Mouse (Mus musculus): Measurements from ENCODE around the gene Polr2e. TPM values are rescaled to one million over a fixed set of nuclear protein-coding genes. Genes with fewer than 3 reads are reported as not detected.

Gene Polr2e
- polyA plus RNA-seq, 1 experiment from 2014 or later, result 146 TPM

DNA sequence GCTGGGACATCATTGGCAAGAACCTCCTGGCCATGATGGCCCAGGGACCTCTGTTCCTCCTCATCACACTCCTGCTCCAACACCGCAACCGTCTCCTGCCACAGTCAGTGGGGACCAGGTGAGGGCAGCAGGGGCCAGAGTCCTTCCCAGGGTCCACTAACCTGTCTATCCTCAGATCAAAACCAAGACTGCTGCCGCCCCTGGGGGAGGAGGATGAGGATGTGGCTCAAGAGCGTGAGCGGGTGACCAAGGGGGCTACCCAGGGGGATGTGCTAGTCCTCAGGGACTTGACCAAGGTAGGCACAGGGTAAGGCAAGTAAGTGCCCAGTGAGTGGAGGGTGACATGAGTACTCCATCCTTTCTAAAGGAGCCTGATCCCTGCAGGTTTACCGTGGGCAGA, 27.9 kb downstream of the Polr2e start:
- no peak for ATAC-seq
- POLR2A ChIA-PET, result interaction anchor here (0.6 kb wide), 1 partner anchor 20 kb away, joined by 3 read pairs; no protein-coding TSS in a partner anchor
- CTCF ChIA-PET, result no interaction called here
- no peak for TF ChIP-seq CTCF (IDR thresholded peaks at IDR 0.05)
- in situ Hi-C loops (cut with MboI; ENCODE audit: low pct_unique_long_range_greater_than_20kb), result no loop called here
- no peaks in the 10 kb centered on the region for H3K27me3 ChIP-seq
- DNase-seq (ENCODE audit: low read depth, low spot score), result no peak

DNA sequence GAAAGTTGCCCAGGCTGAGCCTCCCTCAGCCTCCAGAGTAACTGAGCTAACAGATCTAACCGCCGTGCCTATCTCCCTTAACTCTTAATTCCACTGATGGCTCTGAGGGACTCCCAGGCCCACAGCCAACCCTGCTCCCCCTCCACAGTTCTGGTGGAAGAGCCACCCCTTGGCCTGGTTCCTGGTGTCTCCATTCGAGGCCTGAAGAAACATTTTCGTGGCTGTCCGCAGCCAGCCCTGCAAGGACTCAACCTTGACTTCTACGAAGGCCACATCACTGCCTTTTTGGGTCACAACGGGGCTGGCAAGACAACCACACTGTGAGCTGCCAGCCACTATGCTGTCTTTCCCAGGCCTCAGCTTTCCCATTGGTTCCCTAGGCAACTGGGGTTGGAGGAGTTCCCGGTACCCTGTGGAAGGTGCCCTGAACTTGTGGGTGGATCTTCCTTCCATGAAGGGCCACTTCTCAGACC, 35.3 kb downstream of the Polr2e start:
- in situ Hi-C loops (cut with MboI; ENCODE audit: low pct_unique_long_range_greater_than_20kb), result no loop called here
- no peak for ATAC-seq
- TF ChIP-seq CTCF (IDR thresholded peaks at IDR 0.05), result no peak
- ChIA-PET CTCF (no interaction called here), POLR2A (interaction anchor here (1.1 kb wide), 1 partner anchor 22 kb away, joined by 3 read pairs; no protein-coding TSS in a partner anchor)
- DNase-seq (ENCODE audit: low read depth, low spot score), result no peak
- H3K27me3 ChIP-seq, result no peaks in the 10 kb centered on the region

DNA sequence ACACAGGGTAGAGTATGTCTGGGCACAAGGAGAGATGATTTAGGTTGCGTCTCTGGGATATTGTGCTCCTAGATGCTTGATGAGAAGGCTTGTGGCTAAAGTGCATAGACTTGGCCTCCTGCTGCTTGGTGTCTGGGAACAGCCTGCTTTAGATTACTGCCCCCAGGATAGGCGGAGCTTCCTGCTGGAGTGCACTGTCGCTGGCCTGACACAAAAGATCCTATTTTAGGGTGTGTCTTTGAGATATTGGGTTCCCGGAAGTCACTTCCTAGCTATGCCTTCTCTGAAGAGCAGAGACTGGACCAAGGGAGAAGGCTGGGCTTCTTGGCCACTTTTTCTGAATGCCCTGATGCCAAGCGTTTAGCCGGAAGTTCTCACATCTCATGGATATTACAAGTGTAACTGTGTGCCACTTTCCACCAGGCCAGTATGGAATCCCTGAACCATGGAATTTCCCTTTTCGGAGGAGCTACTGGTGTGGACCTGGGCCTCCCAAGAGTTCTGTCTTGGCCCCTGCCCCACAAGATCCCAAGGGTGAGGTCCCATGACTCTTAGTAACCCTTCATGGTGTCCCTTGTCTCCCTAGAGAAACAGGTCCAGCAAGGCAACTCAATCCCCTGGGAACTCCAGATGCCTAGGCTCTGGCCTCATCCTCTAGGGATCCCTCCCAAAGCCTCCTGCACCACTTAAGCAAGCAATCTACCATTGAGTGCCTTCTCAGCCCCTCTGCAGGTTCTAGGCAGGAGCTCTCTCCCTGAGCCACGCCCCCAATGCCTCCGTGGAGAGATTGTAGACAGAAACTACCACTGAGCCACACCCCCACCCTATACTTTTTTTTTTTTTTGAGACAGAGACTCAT, 36.0 kb downstream of the Polr2e start:
- no peak for TF ChIP-seq CTCF (IDR thresholded peaks at IDR 0.05)
- in situ Hi-C loops (cut with MboI; ENCODE audit: low pct_unique_long_range_greater_than_20kb), result no loop called here
- ChIA-PET POLR2A (interaction anchor here (1.1 kb wide), 1 partner anchor 23 kb away, joined by 3 read pairs; no protein-coding TSS in a partner anchor), CTCF (no interaction called here)
- DNase-seq (ENCODE audit: low read depth, low spot score), result no peak
- ATAC-seq, result no peak
- no peaks in the 10 kb centered on the region for H3K27me3 ChIP-seq

DNA sequence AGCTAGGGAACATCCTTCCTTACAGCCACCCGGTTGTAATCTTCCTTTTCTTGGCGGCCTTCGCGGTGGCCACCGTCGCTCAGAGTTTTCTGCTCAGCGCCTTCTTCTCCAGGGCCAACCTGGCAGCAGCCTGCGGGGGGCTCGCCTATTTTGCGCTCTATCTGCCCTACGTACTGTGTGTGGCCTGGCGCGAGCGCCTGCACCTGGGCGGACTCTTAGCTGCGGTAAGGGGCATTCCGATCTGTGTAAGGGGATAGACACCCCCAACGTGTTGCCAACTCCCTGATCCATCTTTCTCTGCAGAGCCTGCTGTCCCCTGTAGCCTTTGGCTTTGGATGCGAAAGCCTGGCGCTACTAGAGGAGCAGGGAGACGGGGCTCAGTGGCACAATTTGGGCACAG, 36.8 kb downstream of the Polr2e start:
- TF ChIP-seq CTCF (IDR thresholded peaks at IDR 0.05), result no peak
- H3K27me3 ChIP-seq, result no peaks in the 10 kb centered on the region
- CTCF ChIA-PET, result no interaction called here
- in situ Hi-C loops (cut with MboI; ENCODE audit: low pct_unique_long_range_greater_than_20kb), result no loop called here
- ATAC-seq (no peak), DNase-seq (ENCODE audit: low read depth, low spot score) (no peak)
- POLR2A ChIA-PET, result no interaction called here

DNA sequence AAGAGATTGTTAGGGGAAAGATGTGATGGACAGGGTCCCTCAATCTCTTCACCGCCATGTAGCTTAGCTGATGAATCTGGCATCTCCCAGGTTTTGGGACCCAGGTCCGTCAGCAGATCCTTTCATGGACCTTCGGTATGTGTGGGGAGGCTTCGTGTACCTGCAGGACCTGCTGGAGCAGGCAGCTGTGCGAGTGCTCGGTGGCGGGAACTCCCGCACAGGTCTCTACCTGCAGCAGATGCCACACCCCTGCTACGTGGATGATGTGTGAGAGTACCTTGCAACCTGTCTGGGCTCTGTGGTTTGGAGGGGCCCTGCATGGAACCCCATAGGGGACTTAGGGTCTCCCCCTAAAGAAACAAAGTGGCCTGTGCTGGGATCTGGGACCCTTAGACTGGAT, 37.6 kb downstream of the Polr2e start:
- in situ Hi-C loops (cut with MboI; ENCODE audit: low pct_unique_long_range_greater_than_20kb), result no loop called here
- ATAC-seq, result no peak
- no peaks in the 10 kb centered on the region for H3K27me3 ChIP-seq
- ChIA-PET CTCF (no interaction called here), POLR2A (no interaction called here)
- no peak for TF ChIP-seq CTCF (IDR thresholded peaks at IDR 0.05)
- no peak for DNase-seq (ENCODE audit: low read depth, low spot score)

DNA sequence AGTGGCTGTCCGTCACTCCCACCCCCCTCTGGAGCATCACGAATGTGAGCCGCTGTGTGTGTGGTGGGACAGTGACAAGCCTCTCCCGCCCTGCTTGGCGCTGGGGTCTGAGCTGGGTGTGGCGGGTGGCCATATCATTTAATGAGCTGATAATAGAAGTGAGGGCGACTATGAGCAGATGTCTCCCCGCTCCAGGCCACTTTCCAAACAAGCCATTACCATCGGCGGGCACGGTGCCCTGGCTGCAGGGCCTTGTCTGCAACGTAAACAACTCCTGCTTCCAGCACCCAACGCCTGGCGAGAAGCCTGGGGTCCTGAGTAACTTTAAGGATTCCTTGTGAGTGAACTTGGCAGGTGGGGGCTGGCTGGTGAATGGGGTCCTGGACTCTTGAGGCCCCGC, 41.8 kb downstream of the Polr2e start:
- in situ Hi-C loops (cut with MboI; ENCODE audit: low pct_unique_long_range_greater_than_20kb), result no loop called here
- CTCF ChIA-PET, result no interaction called here
- POLR2A ChIA-PET, result no interaction called here
- TF ChIP-seq CTCF (IDR thresholded peaks at IDR 0.05), result no peak
- ATAC-seq (no peak), DNase-seq (ENCODE audit: low read depth, low spot score) (no peak)
- no peaks in the 10 kb centered on the region for H3K27me3 ChIP-seq

DNA sequence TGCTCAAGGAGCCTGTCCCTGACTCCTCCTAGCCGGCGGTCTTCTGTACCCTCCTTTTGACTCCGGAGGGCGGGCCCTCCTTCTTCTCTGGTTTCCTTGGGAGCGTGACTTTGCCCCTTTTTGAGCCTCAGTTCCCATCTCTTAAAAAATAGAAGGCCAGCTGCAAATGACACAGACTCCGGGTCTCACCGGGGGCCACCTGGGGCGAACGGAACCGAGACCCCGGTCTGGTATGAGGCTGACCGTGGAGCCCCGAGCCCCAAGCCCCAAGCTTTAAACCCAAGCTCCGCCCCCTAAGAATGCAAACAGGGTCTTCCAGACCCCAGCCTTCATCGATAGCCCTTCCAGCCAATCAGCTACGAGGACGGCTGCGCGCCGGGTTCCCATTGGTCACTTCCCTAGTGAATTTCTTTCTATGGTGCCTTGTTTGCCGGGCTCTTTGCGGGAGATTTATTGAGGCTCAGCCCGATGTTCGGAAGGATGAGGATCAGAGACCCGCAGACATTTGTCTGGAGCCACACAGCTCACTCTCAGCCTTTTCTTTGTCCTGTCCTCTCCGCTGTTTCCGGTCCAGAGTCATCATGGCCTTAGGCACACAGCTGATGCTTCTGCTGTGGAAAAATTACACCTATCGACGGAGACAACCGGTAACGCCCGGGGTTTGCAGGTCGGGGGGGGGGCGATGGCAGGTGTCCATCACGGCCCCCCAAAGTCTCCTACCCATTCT, 42.4 kb downstream of the Polr2e start:
- no peak for DNase-seq (ENCODE audit: low read depth, low spot score)
- in situ Hi-C loops (cut with MboI; ENCODE audit: low pct_unique_long_range_greater_than_20kb), result no loop called here

DNA sequence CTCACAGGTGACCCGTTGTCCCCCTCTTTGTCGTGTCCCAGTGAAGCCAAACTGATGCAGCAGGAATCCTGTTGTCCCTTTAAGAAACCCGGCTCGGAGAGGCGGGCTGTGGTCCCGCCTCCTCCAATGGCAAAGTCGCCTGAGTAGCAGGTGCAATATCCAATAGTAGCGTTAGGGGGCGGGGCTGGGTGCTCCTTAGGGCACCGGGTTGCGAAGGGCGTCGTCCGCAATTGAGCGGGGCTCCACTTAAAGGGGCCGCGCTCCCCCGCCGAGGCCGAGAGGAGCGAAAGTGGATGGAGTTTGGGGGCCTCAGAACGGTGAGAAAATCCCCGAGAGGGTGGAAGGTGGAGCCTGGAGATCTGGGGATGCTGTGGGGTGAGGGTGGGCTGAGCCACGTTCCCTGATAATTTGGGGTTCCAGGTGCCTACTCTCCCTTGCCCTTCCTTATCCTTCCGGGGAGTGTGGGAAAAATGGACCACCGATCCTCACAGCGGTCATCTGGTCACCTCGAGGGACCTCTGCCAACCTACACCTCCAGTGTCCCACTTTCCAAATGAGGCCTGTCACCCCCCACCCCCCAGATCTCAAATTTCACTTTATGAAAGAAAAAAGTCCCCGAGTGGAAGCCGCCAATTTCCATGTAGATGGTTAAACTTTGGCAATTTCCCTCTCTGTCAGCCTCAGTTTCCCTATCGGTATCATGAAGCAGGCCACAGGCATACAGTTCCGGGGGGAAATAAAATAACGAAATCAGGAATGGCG, 43.1 kb downstream of the Polr2e start, which contains the start of gene Abca7:
Gene Abca7, plus strand, starts transcription at position 223 of the 762 bp plus-strand sequence.
- no peak for TF ChIP-seq CTCF (IDR thresholded peaks at IDR 0.05)
- ATAC-seq (peak; percentile 72), DNase-seq (ENCODE audit: low read depth, low spot score) (peak; percentile 71)
- ChIA-PET CTCF (no interaction called here), POLR2A (no interaction called here)
- in situ Hi-C loops (cut with MboI; ENCODE audit: low pct_unique_long_range_greater_than_20kb), result no loop called here
- no peaks in the 10 kb centered on the region for H3K27me3 ChIP-seq

More for the DNA sequence above, 42.4 kb downstream of the Polr2e start:
- TF ChIP-seq CTCF (IDR thresholded peaks at IDR 0.05), result no peak
- ChIA-PET POLR2A (no interaction called here), CTCF (no interaction called here)
- peak; percentile 23 for ATAC-seq
- no peaks in the 10 kb centered on the region for H3K27me3 ChIP-seq

DNA sequence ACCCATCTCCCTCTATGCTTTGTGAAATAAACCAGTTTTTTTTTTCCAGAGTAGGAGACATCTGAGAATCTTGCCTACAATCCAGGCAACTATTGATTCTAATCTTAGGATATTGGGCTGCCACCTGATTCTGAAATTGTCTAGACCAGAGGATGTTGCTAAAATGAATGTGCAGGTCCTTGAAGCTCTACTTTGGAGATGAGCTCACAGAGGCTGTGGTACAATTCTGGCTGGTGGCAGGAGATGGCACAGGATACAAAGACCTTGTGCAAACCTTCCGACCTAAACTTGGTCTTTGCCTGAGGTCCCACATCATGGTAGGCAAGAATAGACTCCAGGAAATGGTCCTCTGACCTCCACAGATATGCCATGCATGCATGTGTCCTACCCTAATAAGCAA, 44.0 kb downstream of the Polr2e start:
- POLR2A ChIA-PET, result interaction anchor here (0.6 to 0.8 kb wide), 2 partner anchors 11 to 44 kb away, joined by 3 to 11 read pairs; partner anchors contain the start of gene Tmem259
- in situ Hi-C loops (cut with MboI; ENCODE audit: low pct_unique_long_range_greater_than_20kb), result no loop called here
- CTCF ChIA-PET, result no interaction called here
- no peaks in the 10 kb centered on the region for H3K27me3 ChIP-seq
- ATAC-seq (no peak), DNase-seq (ENCODE audit: low read depth, low spot score) (no peak)
- no peak for TF ChIP-seq CTCF (IDR thresholded peaks at IDR 0.05)

DNA sequence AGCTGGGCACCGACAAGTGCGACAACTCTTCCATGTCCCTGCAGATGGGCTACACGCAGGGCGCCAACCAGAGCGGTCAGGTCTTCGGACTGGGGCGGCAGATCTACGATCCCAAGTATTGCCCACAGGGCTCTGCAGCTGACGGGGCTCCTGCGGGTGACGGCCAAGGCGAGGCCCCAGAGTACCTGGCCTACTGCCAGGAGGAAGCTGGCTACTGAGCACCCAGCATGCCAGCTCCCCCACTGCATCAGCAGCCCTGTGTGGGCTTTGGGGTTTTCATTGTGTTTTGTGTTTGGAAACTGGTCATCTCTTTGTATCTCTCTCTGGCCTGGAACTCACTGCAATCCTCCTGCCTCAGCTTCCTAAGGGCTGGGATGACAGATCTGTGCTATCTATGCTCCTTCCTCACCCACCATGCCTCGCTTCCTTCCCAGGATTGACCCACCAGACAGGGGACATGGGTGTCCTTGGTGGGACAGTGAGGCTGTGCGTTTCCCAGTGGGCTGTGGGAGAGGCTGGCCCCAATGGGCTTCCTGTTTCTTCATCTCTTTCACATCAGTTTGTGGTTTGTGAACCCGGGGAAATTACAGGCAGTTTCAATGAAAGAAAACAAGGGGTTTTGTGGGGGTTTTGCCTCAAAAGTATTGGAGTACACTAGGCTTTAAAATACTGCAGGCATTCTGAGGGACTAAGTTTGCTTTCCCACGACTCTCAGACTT, 45.0 kb downstream of the Polr2e start:
- DNase-seq (ENCODE audit: low read depth, low spot score) (no peak), ATAC-seq (no peak)
- in situ Hi-C loops (cut with MboI; ENCODE audit: low pct_unique_long_range_greater_than_20kb), result no loop called here
- no peaks in the 10 kb centered on the region for H3K27me3 ChIP-seq
- ChIA-PET POLR2A (interaction anchor here (0.5 to 1.0 kb wide), 2 partner anchors 9 to 174 kb away, joined by 3 to 4 read pairs; no protein-coding TSS in a partner anchor), CTCF (interaction anchor here (1.4 kb wide), 1 partner anchor 171 kb away, joined by 3 read pairs; no protein-coding TSS in a partner anchor)
- TF ChIP-seq CTCF (IDR thresholded peaks at IDR 0.05), result no peak

Measured in Patski (cell line).